21 mouse cellular contexts compared by ENCODE assay signal in genomic region chr11:82448485-82448884, GRCm38 (mm10). TPM values are rescaled to one million over a fixed set of nuclear protein-coding genes. Genes with fewer than 3 reads are reported as not detected.
A peak's percentile ranks its signal among the peaks of the same experiment; 100 is the strongest.
DNase-seq lines count a peak whose midpoint lies in the region; ATAC-seq and TF ChIP-seq lines count a peak whose summit lies in the region.
"Had no signal": no experiment of that assay in that cellular context is flagged by ENCODE, and none has a peak within 500 bp of the region (broad histone marks: within the 10 kb centered on the region; RNA-seq: fewer than 3 reads in every experiment).

No protein-coding gene starts in this region.

- no peaks in the 10 kb centered on the region for H3K79me2 ChIP-seq in CH12.LX (replicated peaks; ENCODE audit: control insufficient read depth, extremely low read depth, insufficient read depth, poor library complexity, severe bottlenecking)

- in situ Hi-C loops in CH12.LX (cut with MboI; ENCODE audit: low pct_ligation_motif_present, low pct_unique_long_range_greater_than_20kb, low sequenced_read_pairs) = no loop called here

- TF ChIP-seq RAD21 in CH12.LX (IDR thresholded peaks at IDR 0.05; ENCODE audit: low read depth, low read length) = no peak

- H3K36me3 ChIP-seq in lung, embryonic 14.5 days (ENCODE audit: insufficient read depth) = no peaks in the 10 kb centered on the region
- no peaks in the 10 kb centered on the region for H3K36me3 ChIP-seq in lung, embryonic 16.5 days (ENCODE audit: control insufficient read depth, insufficient read depth, low read length)
- no peaks in the 10 kb centered on the region for H3K36me3 ChIP-seq in CH12.LX (replicated peaks in 1 of 2; ENCODE audit: control insufficient read depth in 1 of 2, insufficient read depth in 1 of 2, low read length in 1 of 2)
- H3K36me3 ChIP-seq: embryonic facial prominence, embryonic 10.5 days; embryonic facial prominence, embryonic 12.5 days; forebrain, embryonic 15.5 days had no signal

- no peak overlapping the region for H3K4me2 ChIP-seq in lung, embryonic 14.5 days
- H3K4me2 ChIP-seq in lung, embryonic 16.5 days (ENCODE audit: low read depth, low read length) = no peak overlapping the region
- H3K4me2 ChIP-seq in CH12.LX (ENCODE audit: insufficient read depth, low read depth, poor library complexity, severe bottlenecking) = no peak overlapping the region
- H3K4me2 ChIP-seq: embryonic facial prominence, embryonic 12.5 days; forebrain, embryonic 13.5 days; forebrain, embryonic 15.5 days had no signal

- dilution Hi-C loops in CH12.LX (cut with MboI; ENCODE audit: extremely low pct_ligation_motif_present, extremely low pct_unique_long_range_greater_than_20kb, low sequenced_read_pairs) = no loop called here

- peak; percentile 60; the same call in 1 of the 2 replicates for ATAC-seq in lung, embryonic 14.5 days (ENCODE audit: insufficient read depth)
- ATAC-seq in lung, embryonic 16.5 days (ENCODE audit: low read depth) = peak; percentile 60; the same call in 1 of the 2 replicates
- ATAC-seq: CD4-positive, CD25-positive, alpha-beta regulatory T cell, adult 4 months; forebrain, embryonic 13.5 days; forebrain, embryonic 15.5 days; forebrain, postnatal 0 days had no signal

- 26% methylated on average over 9 of the region's 9 CpGs for WGBS in lung, embryonic 14.5 days
- 43% methylated on average over 9 of the region's 9 CpGs for WGBS in lung, adult 2 months
- WGBS in lung, embryonic 16.5 days = 29% methylated on average over 9 of the region's 9 CpGs

- no peaks in the 10 kb centered on the region for H3K9me3 ChIP-seq in lung, embryonic 14.5 days (ENCODE audit: low read depth, low read length)
- H3K9me3 ChIP-seq in lung, embryonic 16.5 days (ENCODE audit: control insufficient read depth, low read length) = no peaks in the 10 kb centered on the region
- no peaks in the 10 kb centered on the region for H3K9me3 ChIP-seq in CH12.LX (replicated peaks; ENCODE audit: low read length)
- H3K9me3 ChIP-seq: embryonic facial prominence, embryonic 10.5 days; embryonic facial prominence, embryonic 12.5 days; forebrain, embryonic 13.5 days; forebrain, embryonic 15.5 days had no signal

- H3K9ac ChIP-seq in lung, embryonic 14.5 days = no peak overlapping the region
- H3K9ac ChIP-seq in lung, embryonic 16.5 days (ENCODE audit: low read length) = no peak overlapping the region
- no peak overlapping the region for H3K9ac ChIP-seq in CH12.LX (ENCODE audit: insufficient read depth, low read depth)
- H3K9ac ChIP-seq: embryonic facial prominence, embryonic 12.5 days; forebrain, embryonic 13.5 days; forebrain, embryonic 15.5 days; forebrain, postnatal 0 days had no signal

- no peak overlapping the region for H3K4me3 ChIP-seq in lung, embryonic 14.5 days (ENCODE audit: low read depth, low read length)
- no peak overlapping the region for H3K4me3 ChIP-seq in lung, adult 2 months (replicated peaks; ENCODE audit: extremely low read depth, low read depth, low read length)
- no peak overlapping the region for H3K4me3 ChIP-seq in lung, embryonic 16.5 days (ENCODE audit: low read length)
- H3K4me3 ChIP-seq in CH12.LX (replicated peaks in 1 of 3; ENCODE audit: low read depth in 2 of 3, low read length in 2 of 3, poor library complexity in 1 of 3) = no peak overlapping the region
- H3K4me3 ChIP-seq: embryonic facial prominence, embryonic 10.5 days; embryonic facial prominence, embryonic 12.5 days; forebrain, embryonic 13.5 days; forebrain, embryonic 15.5 days had no signal

- TF ChIP-seq EP300 in CH12.LX (IDR thresholded peaks at IDR 0.05; ENCODE audit: low read length) = no peak

- H3K4me1 ChIP-seq in lung, embryonic 14.5 days (ENCODE audit: insufficient read depth) = no peaks in the 10 kb centered on the region
- no peaks in the 10 kb centered on the region for H3K4me1 ChIP-seq in lung, adult 2 months (ENCODE audit: control insufficient read depth, insufficient read depth, low read length)
- no peaks in the 10 kb centered on the region for H3K4me1 ChIP-seq in lung, embryonic 16.5 days (replicated peaks; ENCODE audit: control insufficient read depth, insufficient read depth, low read length)
- H3K4me1 ChIP-seq in CH12.LX (ENCODE audit: control insufficient read depth in 1 of 2, insufficient read depth in 2 of 2) = no peaks in the 10 kb centered on the region
- H3K4me1 ChIP-seq: embryonic facial prominence, embryonic 12.5 days had no signal

- H3K27ac ChIP-seq in lung, embryonic 14.5 days (ENCODE audit: low read depth) = no peak overlapping the region
- H3K27ac ChIP-seq in lung, embryonic 16.5 days (ENCODE audit: low read length) = no peak overlapping the region
- H3K27ac ChIP-seq in CH12.LX (ENCODE audit: insufficient read depth, low read depth) = no peak overlapping the region
- H3K27ac ChIP-seq: embryonic facial prominence, embryonic 10.5 days; embryonic facial prominence, embryonic 12.5 days; forebrain, embryonic 13.5 days; forebrain, embryonic 15.5 days had no signal

- no peak for TF ChIP-seq CTCF in lung, embryonic 14.5 days (IDR thresholded peaks at IDR 0.05; ENCODE audit: low read depth)
- TF ChIP-seq CTCF in lung, adult 2 months (IDR thresholded peaks at IDR 0.05; ENCODE audit: insufficient read depth, low read length) = no peak
- no peak for TF ChIP-seq CTCF in CH12.LX (conservative IDR thresholded peaks at IDR 0.05 in 1 of 2, IDR thresholded peaks at IDR 0.05 in 1 of 2; ENCODE audit: low read depth in 2 of 2, low read length in 2 of 2)

- no peak for TF ChIP-seq POLR2A in lung, adult 2 months (IDR thresholded peaks at IDR 0.05; ENCODE audit: borderline replicate concordance, extremely low read depth, low read depth, low read length)
- no peak for TF ChIP-seq POLR2A in CH12.LX (IDR thresholded peaks at IDR 0.05; ENCODE audit: low read depth, low read length)

- DNase-seq in lung, embryonic 14.5 days = peak; percentile 51
- DNase-seq in lung, adult 2 months = no peak
- no peak for DNase-seq in lung, postnatal 14 days
- DNase-seq in CH12.LX (ENCODE audit: extremely low read depth) = no peak
- DNase-seq: adrenal gland, adult 2 months; adrenal gland, postnatal 10 days; adrenal gland, postnatal 25 days; B cell, adult 2 months; cerebellum, adult 11-12 months; cerebellum, adult 2 months; cerebellum, adult 9-10 months; cerebellum, postnatal 10 days; cerebellum, postnatal 25 days; forebrain, postnatal 0 days had no signal

- no peaks in the 10 kb centered on the region for H3K27me3 ChIP-seq in lung, embryonic 14.5 days (ENCODE audit: insufficient read depth, low read length)
- H3K27me3 ChIP-seq in lung, embryonic 16.5 days (ENCODE audit: control insufficient read depth, insufficient read depth, low read depth, low read length) = no peaks in the 10 kb centered on the region
- H3K27me3 ChIP-seq in CH12.LX (replicated peaks) = peaks cover 90% of the 10 kb centered on the region
- H3K27me3 ChIP-seq: embryonic facial prominence, embryonic 12.5 days; forebrain, embryonic 13.5 days; forebrain, embryonic 15.5 days had no signal

TF ChIP-seq in CH12.LX, 34 proteins besides CTCF, POLR2A, EP300 and RAD21:
- TF ChIP-seq ELF1 (IDR thresholded peaks at IDR 0.05; ENCODE audit: low read depth, low read length) = 0 out of 2 replicates have a peak, but pooled peaks have one; percentile 30
- TF ChIP-seq JUN (IDR thresholded peaks at IDR 0.05; ENCODE audit: insufficient read depth, low read depth, low read length) = no peak
- no peak for TF ChIP-seq NRF1 (IDR thresholded peaks at IDR 0.05; ENCODE audit: low read depth, low read length)
- no peak for TF ChIP-seq ETS1 (conservative IDR thresholded peaks at IDR 0.05; ENCODE audit: low read depth, low read length)
- TF ChIP-seq CHD1 (IDR thresholded peaks at IDR 0.05; ENCODE audit: low read depth, low read length) = no peak
- no peak for TF ChIP-seq MXI1 (IDR thresholded peaks at IDR 0.05; ENCODE audit: low read depth, low read length)
- TF ChIP-seq ZC3H11A (IDR thresholded peaks at IDR 0.05; ENCODE audit: low read depth, low read length) = no peak
- TF ChIP-seq CHD2 (IDR thresholded peaks at IDR 0.05; ENCODE audit: low read length) = no peak
TF ChIP-seq in CH12.LX: peak in this region for 1.

RNA-seq across cellular contexts. Expression of gene Tmem132e, which starts 59.8 kb away (rescaled TPM):
- polyA plus RNA-seq in lung, embryonic 14.5 days (2014; fragmentation: Nextera tagmentation; extraction: Ambion mirVana) = 0.33 and 0.38 TPM in 2 replicates
- polyA plus RNA-seq in lung, adult 2 months (2012; rRNA removed) = 0.22 TPM in 1 of 2 replicates, not detected in the other
- 0.04 TPM in 1 of 2 replicates, not detected in the other for polyA plus RNA-seq in lung, embryonic 16.5 days (2015; fragmentation: Nextera tagmentation; extraction: Ambion mirVana)
- total RNA-seq in CH12.LX (2012; rRNA removed) (not detected in 2 replicates), CH12.LX (2014; rRNA removed) (not detected in 2 replicates)
- polyA plus RNA-seq in CH12.LX (2012; ENCODE audit: insufficient read length, low read depth) = not detected in 2 replicates
- total RNA-seq: MEL had no signal
- polyA plus RNA-seq: CD4-positive, CD25-positive, alpha-beta regulatory T cell, adult 4 months had no signal
